Mouse (Mus musculus) forebrain, embryonic 16.5 days (tissue): ENCODE data around the gene Macrod2. TPM values are rescaled to one million over a fixed set of nuclear protein-coding genes. Genes with fewer than 3 reads are reported as not detected.

ENCODE experiments used
- ATAC-seq: fragments of 200-750 bp; cut with Nextera tagmentation; 2 replicates; pipeline ENCODE4 v1.8.0; 2017; ENCODE audit warnings: mild to moderate bottlenecking, moderate library complexity
- H3K27ac ChIP-seq: fragments of 300-500 bp; sonication (generic); 2 replicates; pipeline ENCODE4 v1.5.1; 2014; ENCODE audit warnings: low read length, control low read depth
- H3K27me3 ChIP-seq: fragments of 300-500 bp; sonication (generic); replicated peaks from 2 replicates; pipeline ENCODE4 v1.6.1; 2014; ENCODE audit warnings: low read length; ENCODE audit not compliant: control insufficient read depth, insufficient read depth
- H3K36me3 ChIP-seq: fragments of 300-500 bp; sonication (generic); 2 replicates; pipeline ENCODE4 v1.6.1; 2014; ENCODE audit not compliant: control insufficient read depth, insufficient read depth
- H3K4me1 ChIP-seq: fragments of 300-500 bp; sonication (generic); replicated peaks from 2 replicates; pipeline ENCODE4 v1.6.1; 2014; ENCODE audit warnings: low read length; ENCODE audit not compliant: control insufficient read depth, insufficient read depth
- H3K4me2 ChIP-seq: fragments of 300-500 bp; sonication (generic); 2 replicates; pipeline ENCODE4 v1.6.1; 2014; ENCODE audit warnings: mild to moderate bottlenecking, low read length, control low read depth
- H3K4me3 ChIP-seq: fragments of 300-500 bp; sonication (generic); replicated peaks from 2 replicates; pipeline ENCODE4 v1.5.1; 2014; ENCODE audit warnings: mild to moderate bottlenecking, low read length, control low read depth
- H3K9ac ChIP-seq: fragments of 300-500 bp; sonication (generic); replicated peaks from 2 replicates; pipeline ENCODE4 v1.6.1; 2014; ENCODE audit warnings: low read depth, low read length, control low read depth
- H3K9me3 ChIP-seq: fragments of 300-500 bp; sonication (generic); 2 replicates; pipeline ENCODE4 v1.6.1; 2016; ENCODE audit warnings: low read length; ENCODE audit not compliant: control insufficient read depth
- WGBS: fragments of 180-500 bp; shearing (Covaris S2); extraction: QIAGEN DNeasy Blood & Tissue Kit; methylation state at CpG from one replicate; pipeline ENCODE4 v1.1.7; 2014; 5-methylcytosine and 5-hydroxymethylcytosine counted together
- polyA plus RNA-seq: library from polyadenylated mRNA; unstranded; fragments of >200 nt; fragmentation: Nextera tagmentation; extraction: Ambion mirVana; gene quantifications from 2 replicates; pipeline ENCODE4 v1.2.1, GENCODE M21; 2015

Macrod2 gene
- polyA plus RNA-seq, 1 experiment from 2014 or later, result 108 TPM

DNA sequence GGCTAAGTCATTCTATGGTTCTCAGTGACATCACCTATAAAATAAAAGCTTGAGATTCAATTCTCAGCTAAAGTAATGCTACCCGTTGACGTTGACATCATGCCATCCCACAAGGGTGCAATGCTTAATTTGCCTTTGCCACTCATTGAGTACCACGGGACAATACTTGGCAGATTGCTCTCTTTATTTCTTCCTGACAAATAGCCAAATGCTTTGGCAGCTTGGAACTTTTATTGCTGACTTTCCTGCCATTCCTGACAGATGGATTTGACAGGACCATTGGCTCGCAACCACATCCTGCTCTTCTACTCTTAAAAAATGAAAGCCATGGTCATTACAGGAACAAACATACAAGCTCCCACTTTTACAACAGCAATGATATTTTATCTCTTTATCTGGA, 1199.7 kb downstream of the Macrod2 start:
- H3K36me3 ChIP-seq, result no peaks in the 10 kb centered on the region
- H3K27ac ChIP-seq, result no peak overlapping the region
- H3K27me3 ChIP-seq, result no peaks in the 10 kb centered on the region
- H3K4me1 ChIP-seq, result no peaks in the 10 kb centered on the region
- 42% methylated on average over 4 of the region's 4 CpGs for WGBS
- H3K4me3 ChIP-seq, result no peak overlapping the region
- H3K9ac ChIP-seq, result no peak overlapping the region
- ATAC-seq, result no peak
- H3K9me3 ChIP-seq, result no peaks in the 10 kb centered on the region
- H3K4me2 ChIP-seq, result no peak overlapping the region

- Histone ChIP-seq H3K4me3 (no peak overlapping the region), H3K27ac (no peak overlapping the region), H3K4me1 (no peaks in the 10 kb centered on the region), H3K36me3 (no peaks in the 10 kb centered on the region), H3K27me3 (no peaks in the 10 kb centered on the region), H3K4me2 (no peak overlapping the region), H3K9me3 (no peaks in the 10 kb centered on the region), H3K9ac (no peak overlapping the region)
- WGBS, result 56% methylated on average over 2 of the region's 2 CpGs
- peak; percentile 73 for ATAC-seq
Measured at GRCm38 (mm10) chr2:141617721-141618120, 1222.6 kb downstream of the Macrod2 start.

- ATAC-seq, result peak; percentile 90
Measured at GRCm38 (mm10) chr2:141618257-141618656, 1223.1 kb downstream of the Macrod2 start.

DNA sequence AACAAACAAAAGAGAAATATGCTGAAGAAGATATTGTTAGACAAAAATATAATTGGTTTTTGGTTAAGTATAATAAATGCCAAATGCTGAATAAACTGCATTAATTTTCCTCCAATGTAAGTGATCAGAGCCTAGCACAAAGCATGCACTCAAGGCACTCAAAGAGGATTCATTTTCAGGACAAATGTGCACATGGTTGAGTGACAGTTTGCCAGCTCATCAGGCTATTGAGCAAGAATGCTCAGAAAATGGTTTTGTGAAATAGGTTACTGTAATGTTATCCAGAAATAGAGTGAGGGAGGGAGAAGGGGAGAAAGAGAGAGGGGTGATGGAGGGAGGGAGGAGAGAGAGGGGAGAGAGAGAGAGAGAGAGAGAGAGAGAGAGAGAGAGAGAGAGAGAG, 1268.9 kb downstream of the Macrod2 start:
- Histone ChIP-seq H3K9me3 (no peaks in the 10 kb centered on the region), H3K27me3 (no peaks in the 10 kb centered on the region), H3K4me3 (no peak overlapping the region), H3K4me2 (no peak overlapping the region), H3K36me3 (no peaks in the 10 kb centered on the region), H3K9ac (no peak overlapping the region), H3K4me1 (no peaks in the 10 kb centered on the region), H3K27ac (no peak overlapping the region)
- ATAC-seq, result no peak

More at GRCm38 (mm10) chr2:141618257-141618656, 1223.1 kb downstream of the Macrod2 start:
- 50% methylated on average over 5 of the region's 5 CpGs for WGBS
- Histone ChIP-seq H3K27ac (no peak overlapping the region), H3K9ac (no peak overlapping the region), H3K4me3 (no peak overlapping the region), H3K4me2 (no peak overlapping the region), H3K9me3 (no peaks in the 10 kb centered on the region), H3K4me1 (no peaks in the 10 kb centered on the region), H3K36me3 (no peaks in the 10 kb centered on the region), H3K27me3 (no peaks in the 10 kb centered on the region)

- Histone ChIP-seq H3K9ac (no peak overlapping the region), H3K4me2 (no peak overlapping the region), H3K9me3 (no peaks in the 10 kb centered on the region), H3K4me1 (no peaks in the 10 kb centered on the region), H3K4me3 (no peak overlapping the region), H3K27ac (no peak overlapping the region), H3K36me3 (no peaks in the 10 kb centered on the region), H3K27me3 (no peaks in the 10 kb centered on the region)
- 84% methylated on average over 3 of the region's 3 CpGs for WGBS
- no peak for ATAC-seq
Measured at GRCm38 (mm10) chr2:141672814-141673213, 1277.7 kb downstream of the Macrod2 start.

DNA sequence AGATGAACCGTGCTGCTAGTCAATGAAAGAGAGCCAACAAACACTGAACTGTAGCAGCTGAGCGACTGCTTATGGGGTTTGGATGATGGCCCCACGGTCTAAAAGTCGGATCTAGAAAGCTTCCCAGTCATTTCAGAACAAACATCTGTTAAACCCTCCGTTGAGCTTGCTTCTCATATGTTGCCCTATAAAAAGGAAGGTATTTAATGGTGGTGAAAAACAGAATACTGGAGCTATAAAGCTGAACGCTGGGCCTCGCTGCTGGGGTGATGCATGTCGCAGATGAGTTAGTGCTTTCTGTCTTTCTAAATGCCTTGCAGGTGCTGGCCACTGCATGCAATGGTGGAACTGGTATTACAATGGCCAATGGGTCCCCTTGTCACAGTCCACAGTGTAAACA, 1278.3 kb downstream of the Macrod2 start:
- WGBS, result 87% methylated on average over 8 of the region's 8 CpGs
- Histone ChIP-seq H3K4me1 (no peaks in the 10 kb centered on the region), H3K9ac (no peak overlapping the region), H3K36me3 (no peaks in the 10 kb centered on the region), H3K27me3 (no peaks in the 10 kb centered on the region), H3K27ac (no peak overlapping the region), H3K9me3 (no peaks in the 10 kb centered on the region), H3K4me3 (no peak overlapping the region), H3K4me2 (no peak overlapping the region)
- no peak for ATAC-seq

GRCm38 (mm10) chr2:141697541-141697940, 1302.4 kb downstream of the Macrod2 start:
- Histone ChIP-seq H3K36me3 (no peaks in the 10 kb centered on the region), H3K27me3 (no peaks in the 10 kb centered on the region), H3K4me3 (no peak overlapping the region), H3K4me1 (peaks cover 9% of the 10 kb centered on the region), H3K27ac (no peak overlapping the region), H3K9ac (no peak overlapping the region), H3K4me2 (no peak overlapping the region), H3K9me3 (no peaks in the 10 kb centered on the region)
- 81% methylated on average over 3 of the region's 3 CpGs for whole genome bisulfite sequencing
- no peak for ATAC-seq

GRCm38 (mm10) chr2:141698320-141698719, 1303.2 kb downstream of the Macrod2 start:
- Histone ChIP-seq H3K27ac (no peak overlapping the region), H3K9me3 (no peaks in the 10 kb centered on the region), H3K27me3 (no peaks in the 10 kb centered on the region), H3K9ac (no peak overlapping the region), H3K4me1 (peaks cover 9% of the 10 kb centered on the region), H3K4me3 (no peak overlapping the region), H3K4me2 (no peak overlapping the region), H3K36me3 (no peaks in the 10 kb centered on the region)
- no peak for ATAC-seq
- WGBS, result 85% methylated on average over 4 of the region's 4 CpGs

DNA sequence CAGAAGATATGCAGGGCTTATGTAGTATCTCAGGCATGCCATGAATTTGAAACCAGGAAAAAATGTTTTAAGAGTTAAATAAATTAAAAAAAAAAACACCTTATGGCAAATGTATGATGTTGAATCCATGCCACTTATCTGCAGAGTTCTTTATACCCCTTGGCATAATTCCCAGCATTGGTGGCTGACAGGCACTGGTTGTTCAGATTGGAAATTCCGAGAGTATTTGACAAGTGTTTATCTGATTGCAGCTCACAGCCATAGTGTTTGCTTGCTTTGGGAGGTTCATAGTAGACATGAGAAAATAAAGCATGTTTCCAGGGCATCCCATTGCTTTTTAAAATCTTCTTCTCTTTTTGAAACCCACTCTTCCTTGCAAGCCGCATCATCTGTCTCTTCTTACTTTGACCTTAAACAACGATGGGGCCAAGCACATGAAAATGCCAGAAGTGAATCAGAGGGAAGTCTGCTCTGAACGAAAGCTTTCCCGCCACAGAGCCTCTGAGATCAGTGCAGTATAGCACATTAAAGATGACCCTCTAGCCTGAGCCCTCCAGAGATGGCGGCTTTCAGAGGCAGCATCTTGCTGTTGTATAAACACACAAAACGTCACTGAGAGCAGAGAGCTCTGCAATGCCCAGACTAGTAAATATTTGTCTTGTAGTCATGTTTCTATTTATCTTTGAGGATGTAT, 1305.8 kb downstream of the Macrod2 start:
- Histone ChIP-seq H3K27ac (peak overlapping the region; percentile 41; the same call in 1 of the 2 replicates), H3K27me3 (no peaks in the 10 kb centered on the region), H3K9ac (no peak overlapping the region; the same call in 1 of the 2 replicates), H3K4me1 (peaks cover 9% of the 10 kb centered on the region), H3K36me3 (no peaks in the 10 kb centered on the region), H3K4me3 (no peak overlapping the region), H3K9me3 (no peaks in the 10 kb centered on the region), H3K4me2 (peak overlapping the region; percentile 9; the same call in 1 of the 2 replicates)
- ATAC-seq, result peak; percentile 71
- WGBS, result 56% methylated on average over 7 of the region's 7 CpGs

DNA sequence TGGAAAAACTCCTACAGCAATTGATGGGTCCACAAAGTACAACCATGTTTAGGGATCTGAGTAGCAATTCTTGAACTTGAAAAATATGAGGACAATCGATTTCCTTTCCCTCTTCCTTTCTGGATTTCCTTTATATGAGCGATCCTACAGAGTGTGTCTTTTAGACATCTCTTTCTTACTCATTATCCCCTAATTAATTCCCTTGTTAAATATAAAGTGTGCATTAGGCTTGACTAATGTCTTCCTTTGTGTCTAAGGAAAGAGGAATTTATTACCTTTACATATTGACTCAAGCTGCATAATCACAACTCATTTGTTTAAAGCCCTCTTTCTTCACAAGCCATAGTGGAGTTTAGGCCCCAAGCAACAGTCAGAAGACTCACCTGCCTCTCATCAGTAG, 1316.7 kb downstream of the Macrod2 start:
- Histone ChIP-seq H3K27ac (no peak overlapping the region), H3K9me3 (no peaks in the 10 kb centered on the region), H3K4me3 (no peak overlapping the region), H3K9ac (no peak overlapping the region), H3K4me2 (no peak overlapping the region), H3K27me3 (no peaks in the 10 kb centered on the region), H3K4me1 (peaks cover 5% of the 10 kb centered on the region), H3K36me3 (no peaks in the 10 kb centered on the region)
- WGBS, result 19% methylated on average over 2 of the region's 2 CpGs
- ATAC-seq, result peak; percentile 43; the same call in 1 of the 2 replicates
